Mouse (Mus musculus) spleen, adult 2 months (tissue): ENCODE results near the gene Hmgcll1. TPM values are rescaled to one million over a fixed set of nuclear protein-coding genes. Genes with fewer than 3 reads are reported as not detected.

Experiments
- DNase-seq, 2 experiments: peaks; one replicate each; pipeline versions ENCODE4 v3.0.0 to v3.0.0-alpha.2; 2012 to 2021; ENCODE audit warnings: low spot score in 2 of 2, low read depth in 1 of 2
- H3K27ac ChIP-seq: fragments of 200-500 bp; 2 replicates; pipeline ENCODE4 v1.5.1; 2012; ENCODE audit warnings: low read length, inconsistent platforms; ENCODE audit not compliant: insufficient read depth
- H3K27me3 ChIP-seq: fragments of 200-500 bp; 2 replicates; pipeline ENCODE4 v1.6.1; 2012; ENCODE audit warnings: mild to moderate bottlenecking, moderate library complexity, low read length, inconsistent platforms; ENCODE audit not compliant: control insufficient read depth, insufficient read depth
- H3K36me3 ChIP-seq: fragments of 200-500 bp; 2 replicates; pipeline ENCODE4 v1.6.1; 2012; ENCODE audit warnings: mild to moderate bottlenecking, low read length, inconsistent platforms; ENCODE audit not compliant: control insufficient read depth, insufficient read depth
- H3K4me1 ChIP-seq: fragments of 200-500 bp; 2 replicates; pipeline ENCODE4 v1.6.1; 2011; ENCODE audit warnings: inconsistent platforms; ENCODE audit not compliant: control insufficient read depth, insufficient read depth, insufficient read length
- H3K4me3 ChIP-seq: fragments of 200-500 bp; 2 replicates; pipeline ENCODE4 v1.5.1; 2011; ENCODE audit warnings: mild to moderate bottlenecking, inconsistent platforms; ENCODE audit not compliant: insufficient read depth, insufficient read length; ENCODE audit errors: extremely low read depth
- CTCF ChIP-seq: fragments of 200-500 bp; IDR thresholded peaks from 2 replicates; pipeline ENCODE4 v1.5.1; 2011; ENCODE audit warnings: mild to moderate bottlenecking, inconsistent platforms; ENCODE audit not compliant: insufficient read depth, insufficient read length, insufficient replicate concordance; ENCODE audit errors: extremely low read depth
- POLR2A ChIP-seq: fragments of 200-500 bp; IDR thresholded peaks from 2 replicates; pipeline ENCODE4 v1.6.1; 2011; ENCODE audit warnings: low read depth, low read length, inconsistent platforms
- WGBS: fragments of 180-500 bp; shearing (Covaris S2); methylation state at CpG from one replicate; pipeline ENCODE4 v1.1.7; 2018; 5-methylcytosine and 5-hydroxymethylcytosine counted together
- polyA plus RNA-seq: library from polyadenylated mRNA; depleted of rRNA; stranded (reverse); fragments of >200 nt; gene quantifications from 2 replicates; pipeline ENCODE4 v1.2.3, GENCODE M21; 2012; rRNA removed

Gene Hmgcll1
- 0.05 and 0.14 TPM in 2 replicates for polyA plus RNA-seq

DNA sequence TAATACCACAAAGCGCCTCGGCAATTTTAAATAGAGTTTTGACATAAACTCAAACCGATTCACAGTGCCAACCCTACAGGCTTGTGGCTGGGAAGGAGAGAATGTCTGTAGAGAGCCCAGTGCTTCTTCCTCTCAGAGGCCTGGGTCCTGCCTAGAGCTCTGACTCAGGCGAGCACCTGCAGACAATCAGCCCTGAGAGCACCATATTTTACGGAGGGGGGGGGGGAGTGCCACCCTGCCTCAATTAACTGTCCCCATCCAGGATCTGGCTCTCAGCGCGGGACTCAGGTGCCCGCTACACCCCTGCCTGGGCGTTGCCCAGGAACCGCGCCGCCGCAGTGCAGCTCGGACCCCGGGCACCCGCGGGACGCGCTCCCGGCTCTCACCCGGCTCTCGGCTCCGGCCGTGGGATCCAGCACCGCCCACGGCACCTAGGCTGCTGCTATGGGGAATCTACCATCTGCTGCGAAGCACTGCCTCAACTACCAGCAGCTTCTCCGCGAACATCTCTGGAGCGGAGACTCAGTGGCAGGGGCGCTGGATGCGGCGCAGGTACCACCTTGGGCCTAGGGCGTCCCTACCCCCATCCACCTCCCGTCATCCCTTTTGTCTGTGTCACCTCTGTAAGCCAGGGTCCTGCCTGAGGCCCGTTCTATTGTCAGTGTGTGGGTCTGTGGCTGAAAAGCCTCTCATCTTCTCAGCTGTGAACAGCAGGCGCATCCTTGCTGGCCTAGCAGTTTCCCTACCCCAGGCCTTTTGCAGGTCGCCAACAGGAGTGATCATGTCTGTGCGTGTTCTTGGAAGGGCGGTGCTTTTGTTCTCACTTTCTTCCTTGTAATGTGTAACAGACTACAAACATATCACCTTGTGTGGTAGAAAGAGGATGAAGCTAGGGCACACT, at the start of gene Hmgcll1:
TSS of gene Hmgcll1 (plus strand) at position 225 of the 901 bp plus-strand sequence.
- 22% methylated on average over 40 of the region's 40 CpGs for WGBS

DNA sequence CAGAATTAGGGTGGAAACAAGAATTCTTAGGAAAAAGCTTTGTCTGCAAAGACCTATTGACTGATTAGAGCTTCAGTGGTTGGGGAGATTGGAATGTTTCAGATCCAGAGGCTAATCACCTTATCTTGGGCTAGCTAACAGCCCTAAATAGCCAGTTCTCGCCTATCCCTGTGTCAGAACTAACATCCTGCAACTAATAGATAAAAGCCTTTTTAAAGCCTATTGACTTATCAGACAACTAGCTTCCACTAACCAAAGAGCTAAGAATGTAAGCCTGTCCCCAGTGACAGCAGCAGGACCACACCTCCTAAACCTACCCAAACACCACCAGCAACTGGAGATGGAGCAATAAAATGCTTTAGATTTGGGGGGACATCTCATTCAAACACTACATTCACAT, 34.6 kb upstream of the Hmgcll1 start:
- no peak for TF ChIP-seq CTCF
- no peak for TF ChIP-seq POLR2A
- H3K4me3 ChIP-seq = no peak overlapping the region
- no peaks in the 10 kb centered on the region for H3K27me3 ChIP-seq
- H3K4me1 ChIP-seq = no peaks in the 10 kb centered on the region
- H3K36me3 ChIP-seq = no peaks in the 10 kb centered on the region
- no peak overlapping the region for H3K27ac ChIP-seq
- 89% methylated on average over 1 of the region's 1 CpGs for WGBS
- DNase-seq = no peak

More for the DNA sequence above, at the start of gene Hmgcll1:
- TF ChIP-seq CTCF (no peak), POLR2A (no peak)
- peak in 1 of 2 experiments; percentile 3 for DNase-seq
- Histone ChIP-seq H3K27me3 (no peaks in the 10 kb centered on the region), H3K4me1 (no peaks in the 10 kb centered on the region), H3K27ac (no peak within 1 kb of the TSS), H3K4me3 (peak within 1 kb of the TSS; percentile 54), H3K36me3 (no peaks in the 10 kb centered on the region)

DNA sequence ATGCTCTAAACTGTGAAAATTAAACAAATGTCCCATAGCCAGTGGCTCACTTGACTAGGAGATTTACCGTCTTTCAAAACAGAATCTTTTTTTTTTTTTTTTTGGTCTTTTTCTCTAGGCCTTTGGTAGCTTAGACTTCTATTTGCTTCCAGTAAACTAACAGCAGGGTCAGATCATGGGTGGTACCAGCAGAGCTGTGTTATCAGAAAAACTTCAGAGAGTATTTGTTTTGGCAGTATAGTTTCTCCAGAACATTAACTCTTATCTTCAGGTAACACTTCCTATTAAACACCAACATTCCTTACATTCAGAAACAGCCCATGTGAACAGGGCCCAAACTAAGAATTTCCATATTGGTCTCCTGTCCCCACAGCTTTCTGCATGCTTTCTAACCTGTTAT, 33.5 kb upstream of the Hmgcll1 start:
- Histone ChIP-seq H3K27me3 (no peaks in the 10 kb centered on the region), H3K27ac (no peak overlapping the region), H3K4me3 (no peak overlapping the region), H3K36me3 (no peaks in the 10 kb centered on the region), H3K4me1 (no peaks in the 10 kb centered on the region)
- WGBS = 88% methylated on average over 1 of the region's 1 CpGs
- DNase-seq = no peak
- TF ChIP-seq CTCF (no peak), POLR2A (no peak)

DNA sequence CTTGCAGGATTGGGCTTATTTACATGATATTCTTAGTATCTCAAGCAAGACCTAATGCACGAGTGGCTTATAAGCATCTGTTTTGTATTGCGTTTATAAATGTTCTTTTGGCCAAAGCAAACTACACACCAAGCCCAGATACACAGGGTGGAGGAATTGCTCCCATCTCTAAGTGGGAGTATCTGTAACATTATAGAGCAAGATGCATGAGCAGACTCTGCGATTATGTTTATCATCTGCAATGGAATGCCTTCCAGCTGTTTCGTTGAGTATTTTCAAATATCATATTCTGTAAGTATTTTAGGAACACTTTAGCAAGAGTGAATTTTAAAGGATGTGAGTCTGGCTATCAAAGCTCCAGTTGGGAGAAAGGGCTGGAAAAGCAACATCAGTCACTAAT, 25.2 kb upstream of the Hmgcll1 start:
- no peak for TF ChIP-seq CTCF
- TF ChIP-seq POLR2A = no peak
- Histone ChIP-seq H3K36me3 (no peaks in the 10 kb centered on the region), H3K27me3 (no peaks in the 10 kb centered on the region), H3K4me1 (no peaks in the 10 kb centered on the region), H3K4me3 (no peak overlapping the region), H3K27ac (no peak overlapping the region)
- WGBS = 88% methylated on average over 4 of the region's 4 CpGs
- no peak for DNase-seq

DNA sequence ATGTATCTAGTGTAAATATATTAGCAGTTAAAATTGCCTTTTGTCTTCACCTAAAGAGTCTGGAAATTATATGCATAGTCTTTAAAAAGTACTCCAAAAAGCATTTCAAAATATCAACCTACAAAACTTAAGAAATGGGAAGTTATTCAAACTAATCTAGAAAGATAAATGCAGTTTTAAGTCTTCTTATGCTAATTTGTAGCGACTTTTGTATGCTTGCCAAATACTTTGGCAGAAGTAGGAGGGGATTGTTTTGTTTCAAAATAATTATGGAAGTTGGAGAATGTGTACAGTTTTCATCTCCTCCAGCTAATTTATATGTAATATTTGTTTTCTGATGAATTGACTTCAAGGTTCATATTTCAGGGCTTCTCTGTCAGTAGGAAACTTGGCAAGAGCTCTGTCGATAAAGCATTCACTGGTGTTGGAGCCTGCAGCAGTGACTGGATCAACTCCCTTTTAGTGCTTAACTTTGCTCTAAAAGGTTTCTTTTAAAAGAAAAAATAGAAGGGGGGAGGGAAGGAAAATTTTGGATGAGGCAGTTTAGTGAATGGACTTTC, 15.8 kb upstream of the Hmgcll1 start:
- no peak overlapping the region for H3K4me3 ChIP-seq
- WGBS = 79% methylated on average over 2 of the region's 2 CpGs
- no peaks in the 10 kb centered on the region for H3K27me3 ChIP-seq
- no peak overlapping the region for H3K27ac ChIP-seq
- TF ChIP-seq CTCF (no peak), POLR2A (no peak)
- H3K36me3 ChIP-seq = no peaks in the 10 kb centered on the region
- DNase-seq = no peak
- H3K4me1 ChIP-seq = peaks cover 1% of the 10 kb centered on the region; the same call in 1 of the 2 replicates

DNA sequence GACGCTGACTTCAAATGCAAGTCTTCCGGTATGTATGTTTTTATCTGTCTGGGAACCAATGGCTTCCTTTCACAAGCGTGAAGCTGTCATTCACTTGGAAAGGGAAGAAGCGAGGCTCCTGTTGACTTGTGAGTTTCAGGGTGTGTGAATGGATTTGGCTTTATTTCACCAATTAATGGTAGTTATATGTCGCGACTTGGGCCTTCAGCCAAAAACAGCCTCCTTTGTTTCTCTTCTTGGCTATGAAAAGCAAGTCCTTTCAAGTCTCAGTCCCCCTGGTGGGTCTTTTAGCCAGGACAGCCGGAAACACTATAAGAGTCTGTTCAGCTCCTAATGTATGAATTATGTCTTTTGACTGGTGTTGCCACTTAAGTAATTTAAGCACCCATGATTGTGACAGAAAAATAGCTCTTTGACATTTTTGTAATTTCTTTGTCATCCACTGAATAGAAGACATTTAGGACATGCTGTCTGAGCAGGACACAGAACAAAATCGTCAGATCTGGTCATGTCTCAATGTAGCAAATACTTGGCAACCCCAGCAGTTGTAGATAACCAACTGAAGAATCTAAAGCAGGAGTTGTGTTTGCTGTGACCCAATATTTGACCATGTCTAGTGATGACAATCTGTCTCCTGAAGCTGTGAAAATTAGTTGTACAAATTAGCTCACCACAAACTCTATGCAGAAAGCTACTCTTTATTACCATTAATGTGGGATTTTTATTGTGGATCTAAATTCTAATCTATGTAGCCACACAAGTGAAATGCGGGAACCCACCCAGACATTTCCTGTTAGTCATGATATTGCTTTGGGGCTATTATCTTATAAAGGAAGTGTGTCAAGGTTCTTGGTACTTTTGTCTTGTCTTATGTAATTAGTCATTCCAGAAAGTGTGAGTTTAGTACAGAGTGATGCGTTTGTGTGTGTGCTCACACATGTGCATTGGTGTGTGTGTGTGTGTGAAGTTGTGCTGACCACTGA, 13.5 kb upstream of the Hmgcll1 start:
- Histone ChIP-seq H3K4me1 (peaks cover 1% of the 10 kb centered on the region; the same call in 1 of the 2 replicates), H3K36me3 (no peaks in the 10 kb centered on the region), H3K27ac (no peak overlapping the region), H3K4me3 (no peak overlapping the region), H3K27me3 (no peaks in the 10 kb centered on the region)
- WGBS = 80% methylated on average over 10 of the region's 10 CpGs
- TF ChIP-seq POLR2A (no peak), CTCF (no peak)
- DNase-seq = no peak
